Mouse (Mus musculus): ENCODE data around the gene Wdr70.

DNA sequence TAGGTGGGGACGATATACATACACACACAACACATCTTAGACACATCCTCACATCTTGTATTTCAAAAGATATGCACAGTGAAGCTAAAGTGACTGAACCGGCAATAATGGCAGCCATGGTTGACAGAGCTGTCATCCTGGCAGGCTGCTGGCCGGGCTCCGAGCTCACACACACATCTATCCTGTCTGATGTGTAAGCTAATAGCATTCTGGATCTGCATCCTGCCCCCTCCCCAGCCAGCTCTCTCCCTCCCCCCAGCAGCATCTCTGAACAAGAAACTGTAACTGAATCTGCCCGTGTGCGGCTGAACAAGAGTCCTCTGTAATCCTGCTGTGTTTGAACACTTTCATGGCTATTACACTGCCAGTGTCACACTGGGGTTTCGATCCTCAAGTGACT is 219.1 kb downstream of the Wdr70 start:
- no peak for TF ChIP-seq CTCF (IDR thresholded peaks at IDR 0.05; ENCODE audit: low read depth, low read length)
- TF ChIP-seq POLR2AphosphoS5 (IDR thresholded peaks at IDR 0.05; ENCODE audit: insufficient replicate concordance, low read depth, low read length), result no peak
- TF ChIP-seq TAL1 (conservative IDR thresholded peaks at IDR 0.05; ENCODE audit: low read depth, low read length), result no peak
- no peak for TF ChIP-seq GATA1 (IDR thresholded peaks at IDR 0.05; ENCODE audit: borderline replicate concordance, low read length)
- TF ChIP-seq GATA2 (IDR thresholded peaks at IDR 0.05; ENCODE audit: borderline replicate concordance, low read depth, low read length), result no peak
